15 mouse cellular contexts compared by ENCODE assay signal in genomic region chr17:47951452-47951851, GRCm38 (mm10). TPM values are rescaled to one million over a fixed set of nuclear protein-coding genes. Genes with fewer than 3 reads are reported as not detected.
DNase-seq lines count a peak whose midpoint lies in the region; ATAC-seq lines count a peak whose summit lies in the region.
"Had no signal": no experiment of that assay in that cellular context is flagged by ENCODE, and none has a peak within 500 bp of the region (broad histone marks: within the 10 kb centered on the region; RNA-seq: fewer than 3 reads in every experiment).

No protein-coding gene starts in this region.

- no peak overlapping the region for H3K4me3 ChIP-seq in forebrain, embryonic 16.5 days (replicated peaks; ENCODE audit: low read length)
- H3K4me3 ChIP-seq in midbrain, embryonic 12.5 days = no peak overlapping the region
- H3K4me3 ChIP-seq: liver, embryonic 13.5 days had no signal

- no peaks in the 10 kb centered on the region for H3K27me3 ChIP-seq in forebrain, embryonic 16.5 days (replicated peaks; ENCODE audit: control insufficient read depth, insufficient read depth, low read length)
- peaks cover 30% of the 10 kb centered on the region; the same call in 1 of the 2 replicates for H3K27me3 ChIP-seq in midbrain, embryonic 12.5 days

- intact Hi-C loops in left cerebral cortex, postnatal 36 days (cut with DNase I) = no loop called here

- H3K4me1 ChIP-seq in forebrain, embryonic 16.5 days (replicated peaks; ENCODE audit: control insufficient read depth, insufficient read depth, low read length) = peaks cover 31% of the 10 kb centered on the region
- peaks cover 39% of the 10 kb centered on the region for H3K4me1 ChIP-seq in midbrain, embryonic 12.5 days

- no peaks in the 10 kb centered on the region for H3K36me3 ChIP-seq in forebrain, embryonic 16.5 days (ENCODE audit: control insufficient read depth, insufficient read depth)
- H3K36me3 ChIP-seq in midbrain, embryonic 12.5 days = no peaks in the 10 kb centered on the region
- H3K36me3 ChIP-seq: G1E; liver, embryonic 13.5 days had no signal

- no peak overlapping the region for H3K9ac ChIP-seq in forebrain, embryonic 16.5 days (replicated peaks; ENCODE audit: low read depth, low read length)
- no peak overlapping the region for H3K9ac ChIP-seq in midbrain, embryonic 12.5 days (replicated peaks)
- H3K9ac ChIP-seq: liver, embryonic 13.5 days had no signal

- H3K4me2 ChIP-seq in forebrain, embryonic 16.5 days (ENCODE audit: low read length) = peak overlapping the region; percentile 28
- peak overlapping the region; percentile 29 for H3K4me2 ChIP-seq in midbrain, embryonic 12.5 days (replicated peaks)
- H3K4me2 ChIP-seq: liver, embryonic 13.5 days had no signal

- WGBS in forebrain, embryonic 16.5 days = 6% methylated on average over 13 of the region's 13 CpGs
- 20% methylated on average over 13 of the region's 13 CpGs for WGBS in midbrain, embryonic 12.5 days

- peak; percentile 75 for ATAC-seq in forebrain, embryonic 16.5 days
- peak; percentile 42; the same call in 1 of the 2 replicates for ATAC-seq in midbrain, embryonic 12.5 days (ENCODE audit: low FRiP score, low read depth)

- peak; percentile 58 for DNase-seq in embryo, embryonic 10 days (ENCODE audit: low spot score)
- no peak for DNase-seq in embryo, embryonic 9.5 days (ENCODE audit: extremely low spot score)
- DNase-seq in retina, postnatal 1 day = peak; percentile 40
- no peak for DNase-seq in left cerebral cortex, postnatal 36 days (ENCODE audit: low spot score in 2 of 2)
- no peak for DNase-seq in urinary bladder, adult 18-20 months (ENCODE audit: low spot score in 2 of 2)
- no peak for DNase-seq in right cerebral cortex, postnatal 4 days
- DNase-seq: B cell, adult 2 months; cerebellum, postnatal 36 days; heart, postnatal 14 days; kidney, adult 18-20 months; liver, embryonic 13.5 days; lung, postnatal 14 days had no signal

- no peak overlapping the region; the same call in 1 of the 2 replicates for H3K27ac ChIP-seq in forebrain, embryonic 16.5 days (ENCODE audit: low read length)
- H3K27ac ChIP-seq in midbrain, embryonic 12.5 days (replicated peaks) = peak overlapping the region; percentile 32; the same call in 1 of the 2 replicates
- H3K27ac ChIP-seq: liver, embryonic 13.5 days had no signal

- H3K9me3 ChIP-seq in forebrain, embryonic 16.5 days (ENCODE audit: control insufficient read depth, low read length) = no peaks in the 10 kb centered on the region
- no peaks in the 10 kb centered on the region for H3K9me3 ChIP-seq in midbrain, embryonic 12.5 days
- H3K9me3 ChIP-seq: liver, embryonic 13.5 days had no signal

RNA-seq across cellular contexts. Expression of gene Foxp4, which starts 27.0 kb away (rescaled TPM):
- polyA plus RNA-seq in forebrain, embryonic 16.5 days (2015; fragmentation: Nextera tagmentation; extraction: Ambion mirVana) = 29.1 and 29.6 TPM in 2 replicates
- 34.5 and 35.3 TPM in 2 replicates for polyA plus RNA-seq in midbrain, embryonic 12.5 days (2016; fragmentation: Nextera tagmentation; extraction: Ambion mirVana)
- 10 to 100 TPM; 44.1 to 55.9 TPM for total RNA-seq in left cerebral cortex, postnatal 36 days (2021)

Comparison
In these comparisons a context has a peak if more than half of its experiments do, and no peak if none do; other contexts are left out.
1. DNase-seq: peak in embryo, embryonic 10 days (single experiment) and retina, postnatal 1 day (single experiment); none in embryo, embryonic 9.5 days (single experiment), left cerebral cortex, postnatal 36 days (0 of 2), urinary bladder, adult 18-20 months (0 of 2) and right cerebral cortex, postnatal 4 days (single experiment).